Comparison of ENCODE assay signal across 24 mouse cellular contexts in genomic region chr9:16661527-16661926, GRCm38 (mm10).
DNase-seq lines count a peak whose midpoint lies in the region; ATAC-seq and TF ChIP-seq lines count a peak whose summit lies in the region.
"Had no signal": no experiment of that assay in that cellular context is flagged by ENCODE, and none has a peak within 500 bp of the region (broad histone marks: within the 10 kb centered on the region; RNA-seq: fewer than 3 reads in every experiment).

No protein-coding gene starts in this region.

- DNase-seq in forebrain, embryonic 14.5 days (ENCODE audit: low spot score), result peak; percentile 23
- no peak for DNase-seq in forebrain, postnatal 0 days
- DNase-seq in forebrain, embryonic 11.5 days (ENCODE audit: low spot score), result no peak
- DNase-seq in midbrain, embryonic 14.5 days, result peak; percentile 25
- peak; percentile 51 for DNase-seq in brain, embryonic 14.5 days (ENCODE audit: low read depth)
- no peak for DNase-seq in limb, embryonic 10.5 days (ENCODE audit: low spot score)
- DNase-seq: adrenal gland, adult 2 months; adrenal gland, postnatal 10 days; adrenal gland, postnatal 25 days; B cell, adult 2 months; cerebellum, adult 18-20 months; cerebellum, adult 8-10 months; cerebellum, adult 9-11 months; cerebellum, postnatal 14 days; cerebellum, postnatal 36 days; embryo, embryonic 11 days had no signal

- no peak overlapping the region for H3K4me2 ChIP-seq in forebrain, embryonic 14.5 days (ENCODE audit: low read length)
- no peak overlapping the region for H3K4me2 ChIP-seq in forebrain, postnatal 0 days (ENCODE audit: low read depth)
- no peak overlapping the region for H3K4me2 ChIP-seq in forebrain, embryonic 16.5 days (ENCODE audit: low read length)
- H3K4me2 ChIP-seq in forebrain, embryonic 11.5 days (ENCODE audit: low read depth, low read length, severe bottlenecking), result no peak overlapping the region
- H3K4me2 ChIP-seq in midbrain, embryonic 14.5 days (ENCODE audit: low read length), result no peak overlapping the region
- H3K4me2 ChIP-seq in midbrain, embryonic 16.5 days (ENCODE audit: low read length), result no peak overlapping the region
- H3K4me2 ChIP-seq: embryonic facial prominence, embryonic 13.5 days; embryonic facial prominence, embryonic 15.5 days; forebrain, embryonic 12.5 days had no signal

- no peak overlapping the region for H3K9ac ChIP-seq in forebrain, embryonic 14.5 days (ENCODE audit: low read length)
- no peak overlapping the region for H3K9ac ChIP-seq in forebrain, postnatal 0 days
- no peak overlapping the region for H3K9ac ChIP-seq in forebrain, embryonic 16.5 days (replicated peaks; ENCODE audit: low read depth, low read length)
- H3K9ac ChIP-seq in forebrain, embryonic 11.5 days (ENCODE audit: low read length), result no peak overlapping the region
- no peak overlapping the region for H3K9ac ChIP-seq in midbrain, embryonic 14.5 days (replicated peaks; ENCODE audit: low read length)
- H3K9ac ChIP-seq in midbrain, embryonic 16.5 days (ENCODE audit: low read depth, low read length), result no peak overlapping the region
- H3K9ac ChIP-seq: embryonic facial prominence, embryonic 13.5 days; embryonic facial prominence, embryonic 15.5 days; forebrain, embryonic 12.5 days had no signal

- 66% methylated on average over 2 of the region's 2 CpGs for WGBS in forebrain, embryonic 14.5 days
- WGBS in forebrain, postnatal 0 days, result 35% methylated on average over 2 of the region's 2 CpGs
- WGBS in forebrain, embryonic 16.5 days, result 51% methylated on average over 2 of the region's 2 CpGs
- WGBS in forebrain, embryonic 11.5 days, result 84% methylated on average over 2 of the region's 2 CpGs
- 69% methylated on average over 2 of the region's 2 CpGs for WGBS in midbrain, embryonic 14.5 days
- 40% methylated on average over 2 of the region's 2 CpGs for WGBS in midbrain, embryonic 16.5 days
- 89% methylated on average over 2 of the region's 2 CpGs for WGBS in limb, embryonic 10.5 days

- TF ChIP-seq POLR2A in brain, embryonic 14.5 days (IDR thresholded peaks at IDR 0.05; ENCODE audit: borderline replicate concordance, extremely low read depth, insufficient read depth, insufficient read length, poor library complexity, severe bottlenecking), result no peak

- H3K4me1 ChIP-seq in forebrain, embryonic 14.5 days (ENCODE audit: control insufficient read depth, insufficient read depth, low read length), result peaks cover 8% of the 10 kb centered on the region
- 0 out of 2 replicates have a peak, but pooled peaks cover 3% of the 10 kb centered on the region for H3K4me1 ChIP-seq in forebrain, postnatal 0 days (ENCODE audit: insufficient read depth)
- peaks cover 12% of the 10 kb centered on the region for H3K4me1 ChIP-seq in forebrain, embryonic 16.5 days (replicated peaks; ENCODE audit: control insufficient read depth, insufficient read depth, low read length)
- no peaks in the 10 kb centered on the region for H3K4me1 ChIP-seq in forebrain, embryonic 11.5 days (replicated peaks; ENCODE audit: control insufficient read depth, insufficient read depth, low read length)
- H3K4me1 ChIP-seq in midbrain, embryonic 14.5 days (ENCODE audit: control insufficient read depth, insufficient read depth, low read length), result 0 out of 2 replicates have a peak, but pooled peaks cover 6% of the 10 kb centered on the region
- peaks cover 4% of the 10 kb centered on the region; the same call in 1 of the 2 replicates for H3K4me1 ChIP-seq in midbrain, embryonic 16.5 days (ENCODE audit: control insufficient read depth, insufficient read depth, low read length)
- H3K4me1 ChIP-seq in limb, embryonic 10.5 days, result no peaks in the 10 kb centered on the region; the same call in 1 of the 2 replicates
- H3K4me1 ChIP-seq: embryonic facial prominence, embryonic 13.5 days; embryonic facial prominence, embryonic 15.5 days; forebrain, embryonic 12.5 days had no signal

- H3K9me3 ChIP-seq in forebrain, embryonic 14.5 days (replicated peaks; ENCODE audit: control insufficient read depth, low read length), result no peaks in the 10 kb centered on the region
- no peaks in the 10 kb centered on the region for H3K9me3 ChIP-seq in forebrain, postnatal 0 days (ENCODE audit: low read length)
- no peaks in the 10 kb centered on the region for H3K9me3 ChIP-seq in forebrain, embryonic 16.5 days (ENCODE audit: control insufficient read depth, low read length)
- H3K9me3 ChIP-seq in forebrain, embryonic 11.5 days (ENCODE audit: control insufficient read depth, low read length), result no peaks in the 10 kb centered on the region
- H3K9me3 ChIP-seq in midbrain, embryonic 14.5 days (ENCODE audit: control insufficient read depth, low read length), result no peaks in the 10 kb centered on the region
- no peaks in the 10 kb centered on the region for H3K9me3 ChIP-seq in midbrain, embryonic 16.5 days (replicated peaks; ENCODE audit: control insufficient read depth, low read length, poor library complexity, severe bottlenecking)
- no peaks in the 10 kb centered on the region for H3K9me3 ChIP-seq in limb, embryonic 10.5 days (replicated peaks)
- H3K9me3 ChIP-seq: embryonic facial prominence, embryonic 13.5 days; embryonic facial prominence, embryonic 15.5 days; forebrain, embryonic 12.5 days had no signal

- H3K27ac ChIP-seq in forebrain, embryonic 14.5 days (ENCODE audit: low read depth, low read length), result no peak overlapping the region
- H3K27ac ChIP-seq in forebrain, postnatal 0 days (ENCODE audit: low read depth, low read length), result no peak overlapping the region
- peak overlapping the region; percentile 7; the same call in 1 of the 2 replicates for H3K27ac ChIP-seq in forebrain, embryonic 16.5 days (ENCODE audit: low read length)
- H3K27ac ChIP-seq in forebrain, embryonic 11.5 days (ENCODE audit: low read depth, low read length), result no peak overlapping the region
- H3K27ac ChIP-seq in midbrain, embryonic 14.5 days (replicated peaks; ENCODE audit: low read depth, low read length), result no peak overlapping the region
- no peak overlapping the region for H3K27ac ChIP-seq in midbrain, embryonic 16.5 days (ENCODE audit: low read length)
- H3K27ac ChIP-seq in limb, embryonic 10.5 days, result no peak overlapping the region
- H3K27ac ChIP-seq: embryonic facial prominence, embryonic 13.5 days; embryonic facial prominence, embryonic 15.5 days; forebrain, embryonic 12.5 days had no signal

- H3K4me3 ChIP-seq in forebrain, embryonic 14.5 days (ENCODE audit: low read depth, low read length), result no peak overlapping the region
- H3K4me3 ChIP-seq in forebrain, postnatal 0 days (ENCODE audit: low read depth, low read length), result no peak overlapping the region
- H3K4me3 ChIP-seq in forebrain, embryonic 16.5 days (replicated peaks; ENCODE audit: low read length), result no peak overlapping the region
- no peak overlapping the region for H3K4me3 ChIP-seq in forebrain, embryonic 11.5 days (ENCODE audit: low read depth, low read length)
- H3K4me3 ChIP-seq in midbrain, embryonic 14.5 days (replicated peaks; ENCODE audit: low read depth, low read length), result no peak overlapping the region
- no peak overlapping the region for H3K4me3 ChIP-seq in midbrain, embryonic 16.5 days (ENCODE audit: low read depth, low read length)
- no peak overlapping the region for H3K4me3 ChIP-seq in limb, embryonic 10.5 days
- H3K4me3 ChIP-seq: embryonic facial prominence, embryonic 13.5 days; embryonic facial prominence, embryonic 15.5 days; erythroblast, embryonic 14.5 days; forebrain, embryonic 12.5 days had no signal

- no peak; the same call in 1 of the 2 replicates for ATAC-seq in forebrain, embryonic 14.5 days
- ATAC-seq in forebrain, postnatal 0 days, result no peak
- ATAC-seq in forebrain, embryonic 16.5 days, result peak; percentile 59; the same call in 1 of the 2 replicates
- no peak for ATAC-seq in forebrain, embryonic 11.5 days (replicated peaks; ENCODE audit: low FRiP score)
- ATAC-seq in midbrain, embryonic 14.5 days (ENCODE audit: low FRiP score, low TSS enrichment), result no peak
- ATAC-seq in midbrain, embryonic 16.5 days, result no peak
- ATAC-seq: CD4-positive, CD25-positive, alpha-beta regulatory T cell, adult 4 months had no signal

- TF ChIP-seq CTCF in forebrain, postnatal 0 days (IDR thresholded peaks at IDR 0.05; ENCODE audit: low read depth), result no peak
- TF ChIP-seq CTCF in brain, embryonic 14.5 days (IDR thresholded peaks at IDR 0.05; ENCODE audit: borderline replicate concordance, extremely low read depth, insufficient read depth, insufficient read length), result no peak

- no peaks in the 10 kb centered on the region for H3K36me3 ChIP-seq in forebrain, embryonic 14.5 days (ENCODE audit: control insufficient read depth, insufficient read depth, low read length)
- no peaks in the 10 kb centered on the region for H3K36me3 ChIP-seq in forebrain, postnatal 0 days (ENCODE audit: insufficient read depth)
- no peaks in the 10 kb centered on the region for H3K36me3 ChIP-seq in forebrain, embryonic 16.5 days (ENCODE audit: control insufficient read depth, insufficient read depth)
- no peaks in the 10 kb centered on the region for H3K36me3 ChIP-seq in forebrain, embryonic 11.5 days (ENCODE audit: control insufficient read depth, insufficient read depth, low read length)
- H3K36me3 ChIP-seq in midbrain, embryonic 14.5 days (ENCODE audit: control insufficient read depth, insufficient read depth, low read length), result no peaks in the 10 kb centered on the region
- no peaks in the 10 kb centered on the region for H3K36me3 ChIP-seq in midbrain, embryonic 16.5 days (ENCODE audit: control insufficient read depth, insufficient read depth, low read length)
- no peaks in the 10 kb centered on the region for H3K36me3 ChIP-seq in limb, embryonic 10.5 days
- H3K36me3 ChIP-seq: embryonic facial prominence, embryonic 13.5 days; embryonic facial prominence, embryonic 15.5 days; forebrain, embryonic 12.5 days had no signal

- no peaks in the 10 kb centered on the region for H3K27me3 ChIP-seq in forebrain, embryonic 14.5 days (replicated peaks; ENCODE audit: control insufficient read depth, insufficient read depth, low read length)
- H3K27me3 ChIP-seq in forebrain, postnatal 0 days (ENCODE audit: insufficient read depth, low read length), result no peaks in the 10 kb centered on the region
- H3K27me3 ChIP-seq in forebrain, embryonic 16.5 days (replicated peaks; ENCODE audit: control insufficient read depth, insufficient read depth, low read length), result no peaks in the 10 kb centered on the region
- H3K27me3 ChIP-seq in forebrain, embryonic 11.5 days (ENCODE audit: control insufficient read depth, insufficient read depth, low read length), result no peaks in the 10 kb centered on the region
- H3K27me3 ChIP-seq in midbrain, embryonic 14.5 days (ENCODE audit: control insufficient read depth, insufficient read depth, low read length), result no peaks in the 10 kb centered on the region
- no peaks in the 10 kb centered on the region for H3K27me3 ChIP-seq in midbrain, embryonic 16.5 days (ENCODE audit: control insufficient read depth, insufficient read depth, low read depth, low read length)
- H3K27me3 ChIP-seq in limb, embryonic 10.5 days (ENCODE audit: low read depth, poor library complexity, severe bottlenecking), result no peaks in the 10 kb centered on the region
- H3K27me3 ChIP-seq: CH12.LX; embryonic facial prominence, embryonic 13.5 days; embryonic facial prominence, embryonic 15.5 days; forebrain, embryonic 12.5 days had no signal

Comparison
In these comparisons a context has a peak if more than half of its experiments do, and no peak if none do; other contexts are left out.
1. DNase-seq: peak in forebrain, embryonic 14.5 days (single experiment), midbrain, embryonic 14.5 days (single experiment) and brain, embryonic 14.5 days (single experiment); none in forebrain, postnatal 0 days (single experiment), forebrain, embryonic 11.5 days (single experiment) and limb, embryonic 10.5 days (single experiment).